ENCODE assay signal across 26 mouse cellular contexts in the genomic region with DNA sequence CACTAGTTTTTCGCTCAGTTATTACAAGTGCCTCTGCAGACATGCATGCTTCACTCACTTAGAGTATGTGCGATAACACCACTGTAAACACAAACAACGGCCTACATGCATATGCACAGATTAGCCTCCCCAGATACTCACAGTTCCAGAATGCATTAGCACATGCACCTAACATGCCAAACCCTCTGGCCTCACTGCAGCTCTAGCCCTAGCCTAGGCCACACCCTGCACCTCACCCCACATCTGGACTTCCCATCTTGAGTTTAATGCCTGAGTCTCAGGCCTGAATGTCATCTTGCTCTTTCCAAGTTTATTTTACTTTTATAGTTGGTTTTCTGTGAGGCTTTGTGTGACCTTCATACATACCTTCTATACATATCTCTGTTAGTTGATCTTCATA. TPM values are rescaled to one million over a fixed set of nuclear protein-coding genes. Genes with fewer than 3 reads are reported as not detected.
DNase-seq lines count a peak whose midpoint lies in the region; ATAC-seq and TF ChIP-seq lines count a peak whose summit lies in the region.
"Had no signal": no experiment of that assay in that cellular context is flagged by ENCODE, and none has a peak within 500 bp of the region (broad histone marks: within the 10 kb centered on the region; RNA-seq: fewer than 3 reads in every experiment).

No protein-coding gene starts in this region.

- TF ChIP-seq CTCF in MEL (IDR thresholded peaks at IDR 0.05 in 2 of 3, conservative IDR thresholded peaks at IDR 0.05 in 1 of 3; ENCODE audit: control insufficient read depth in 1 of 3, insufficient read depth in 1 of 3, low read depth in 2 of 3, low read length in 3 of 3, poor library complexity in 1 of 3, severe bottlenecking in 1 of 3) = no peak

- H3K36me3 ChIP-seq in MEL (ENCODE audit: control insufficient read depth in 1 of 2, insufficient read depth in 2 of 2, low read length in 2 of 2) = peaks cover 7 to 21% of the 10 kb centered on the region in 2 experiments
- 0 out of 2 replicates have a peak, but pooled peaks cover 5% of the 10 kb centered on the region for H3K36me3 ChIP-seq in liver, embryonic 13.5 days
- H3K36me3 ChIP-seq: embryonic facial prominence, embryonic 13.5 days; forebrain, embryonic 12.5 days; forebrain, embryonic 15.5 days; hindbrain, embryonic 12.5 days; hindbrain, embryonic 15.5 days had no signal

- no peaks in the 10 kb centered on the region for H3K27me3 ChIP-seq in MEL (ENCODE audit: control insufficient read depth in 1 of 2, insufficient read depth in 2 of 2, low read length in 2 of 2)
- H3K27me3 ChIP-seq in liver, embryonic 13.5 days = no peaks in the 10 kb centered on the region
- H3K27me3 ChIP-seq: embryonic facial prominence, embryonic 13.5 days; forebrain, embryonic 12.5 days; forebrain, embryonic 15.5 days; hindbrain, embryonic 12.5 days; hindbrain, embryonic 15.5 days; Patski had no signal

- no peak for TF ChIP-seq EP300 in MEL (IDR thresholded peaks at IDR 0.05; ENCODE audit: low read depth in 1 of 2, low read length in 2 of 2)

- no peak overlapping the region for H3K9ac ChIP-seq in MEL (ENCODE audit: control insufficient read depth, low read depth, low read length, poor library complexity, severe bottlenecking)
- no peak overlapping the region for H3K9ac ChIP-seq in liver, embryonic 13.5 days
- H3K9ac ChIP-seq: embryonic facial prominence, embryonic 13.5 days; forebrain, embryonic 12.5 days; forebrain, embryonic 15.5 days; hindbrain, embryonic 12.5 days; hindbrain, embryonic 15.5 days had no signal

- no peak overlapping the region for H3K4me3 ChIP-seq in MEL (ENCODE audit: control insufficient read depth in 1 of 2, insufficient read depth in 1 of 2, low read depth in 2 of 2, low read length in 2 of 2)
- no peak overlapping the region for H3K4me3 ChIP-seq in liver, embryonic 13.5 days (replicated peaks)
- H3K4me3 ChIP-seq: embryonic facial prominence, embryonic 13.5 days; erythroblast, embryonic 14.5 days; forebrain, embryonic 12.5 days; forebrain, embryonic 15.5 days; hindbrain, embryonic 12.5 days; hindbrain, embryonic 15.5 days had no signal

- peak; percentile 25 for DNase-seq in MEL (ENCODE audit: low read depth, low spot score)
- peak; percentile 13 for DNase-seq in c-Kit-positive CD71-positive TER-119-positive erythroid progenitor cells, embryonic 14.5 days (ENCODE audit: low spot score)
- peak; percentile 10 for DNase-seq in liver, embryonic 13.5 days
- no peak for DNase-seq in frontal cortex, postnatal 25 days (ENCODE audit: low spot score in 2 of 2)
- DNase-seq in spleen, adult 12 weeks (ENCODE audit: low spot score) = no peak
- DNase-seq in adrenal gland, adult (ENCODE audit: inconsistent age in 2 of 2, low spot score in 1 of 2) = no peak
- DNase-seq: adrenal gland, adult 8-10 months; adrenal gland, postnatal 25 days; cerebellum, adult 11 months; cerebellum, adult 2 months; cerebellum, adult 9-11 months; cerebellum, postnatal 25 days; gastrocnemius, postnatal 10 days; gastrocnemius, postnatal 36 days had no signal

- no peak for TF ChIP-seq RAD21 in MEL (IDR thresholded peaks at IDR 0.05; ENCODE audit: low read depth, low read length)

- peaks cover 7 to 11% of the 10 kb centered on the region in 2 experiments for H3K4me1 ChIP-seq in MEL (ENCODE audit: control insufficient read depth in 1 of 2, insufficient read depth in 2 of 2, low read length in 2 of 2)
- H3K4me1 ChIP-seq in liver, embryonic 13.5 days (replicated peaks) = peaks cover 8% of the 10 kb centered on the region
- H3K4me1 ChIP-seq: forebrain, embryonic 15.5 days; hindbrain, embryonic 12.5 days; hindbrain, embryonic 15.5 days had no signal

- WGBS in liver, embryonic 13.5 days (ENCODE audit: insufficient replicate concordance) = 74% methylated on average over 3 of the region's 3 CpGs

- H3K27ac ChIP-seq in MEL (ENCODE audit: control insufficient read depth, low read depth, low read length) = no peak overlapping the region
- no peak overlapping the region for H3K27ac ChIP-seq in liver, embryonic 13.5 days
- H3K27ac ChIP-seq: embryonic facial prominence, embryonic 13.5 days; forebrain, embryonic 12.5 days; forebrain, embryonic 15.5 days; hindbrain, embryonic 12.5 days; hindbrain, embryonic 15.5 days had no signal

- H3K4me2 ChIP-seq in liver, embryonic 13.5 days = no peak overlapping the region
- H3K4me2 ChIP-seq: embryonic facial prominence, embryonic 13.5 days; forebrain, embryonic 12.5 days; forebrain, embryonic 15.5 days; heart, embryonic 11.5 days; hindbrain, embryonic 12.5 days; hindbrain, embryonic 15.5 days had no signal

- no peaks in the 10 kb centered on the region for H3K79me2 ChIP-seq in MEL (ENCODE audit: control insufficient read depth, insufficient read depth, low read length, poor library complexity)

- no peaks in the 10 kb centered on the region for H3K9me3 ChIP-seq in MEL (replicated peaks; ENCODE audit: insufficient read depth, low read length)
- H3K9me3 ChIP-seq in liver, embryonic 13.5 days (replicated peaks) = no peaks in the 10 kb centered on the region
- H3K9me3 ChIP-seq: embryonic facial prominence, embryonic 13.5 days; forebrain, embryonic 12.5 days; forebrain, embryonic 15.5 days; hindbrain, embryonic 12.5 days; hindbrain, embryonic 15.5 days had no signal

- ATAC-seq in liver, embryonic 13.5 days (ENCODE audit: low read depth) = peak; percentile 72
- peak; percentile 87 for ATAC-seq in megakaryocyte-erythroid progenitor cell, adult 5-6 weeks (replicated peaks; ENCODE audit: low FRiP score, low TSS enrichment, poor library complexity, severe bottlenecking)
- ATAC-seq: CD4-positive, CD25-positive, alpha-beta regulatory T cell, adult 4 months; forebrain, embryonic 15.5 days; Patski had no signal

- TF ChIP-seq POLR2A in MEL (IDR thresholded peaks at IDR 0.05; ENCODE audit: control insufficient read depth in 1 of 2, insufficient read depth in 1 of 2, low read depth in 1 of 2, low read length in 2 of 2, poor library complexity in 1 of 2) = no peak

TF ChIP-seq in MEL, 35 proteins besides CTCF, POLR2A, EP300 and RAD21:
- TF ChIP-seq NELFE (IDR thresholded peaks at IDR 0.05; ENCODE audit: low read depth, low read length) (no peak), TAL1 (IDR thresholded peaks at IDR 0.05; ENCODE audit: low read length) (no peak), ZKSCAN1 (IDR thresholded peaks at IDR 0.05; ENCODE audit: low read depth, low read length) (no peak), ZNF384 (IDR thresholded peaks at IDR 0.05; ENCODE audit: low read depth, low read length) (no peak), CHD1 (IDR thresholded peaks at IDR 0.05; ENCODE audit: low read depth, low read length) (no peak), MAX (IDR thresholded peaks at IDR 0.05; ENCODE audit: low read length) (no peak), USF1 (IDR thresholded peaks at IDR 0.05; ENCODE audit: low read depth, low read length) (no peak), GATA1 (IDR thresholded peaks at IDR 0.05; ENCODE audit: low read depth, low read length) (no peak), NRF1 (IDR thresholded peaks at IDR 0.05; ENCODE audit: insufficient read depth, low read depth, low read length, poor library complexity, severe bottlenecking) (no peak), MEF2A (IDR thresholded peaks at IDR 0.05; ENCODE audit: extremely low read depth, insufficient replicate concordance, low read depth, low read length, poor library complexity, severe bottlenecking) (no peak), MYC (IDR thresholded peaks at IDR 0.05; ENCODE audit: low read depth, low read length) (no peak), ELF1 (IDR thresholded peaks at IDR 0.05; ENCODE audit: low read depth, low read length) (no peak), POLR2AphosphoS5 (IDR thresholded peaks at IDR 0.05; ENCODE audit: borderline replicate concordance, low read depth, low read length) (no peak), KAT2A (conservative IDR thresholded peaks at IDR 0.05; ENCODE audit: low read depth, low read length) (no peak), SMC3 (IDR thresholded peaks at IDR 0.05; ENCODE audit: low read depth, low read length) (no peak), TCF12 (IDR thresholded peaks at IDR 0.05; ENCODE audit: low read depth, low read length) (no peak)

RNA-seq across cellular contexts. Expression of a gene that starts 28.5 kb away (rescaled TPM):
- total RNA-seq in MEL (2012; rRNA removed) = 0.08 and 0.10 TPM in 2 replicates
- under 1 TPM in 1 of 2 experiments, not detected in 1; 0.11 TPM for polyA plus RNA-seq in MEL (2012; ENCODE audit: insufficient read depth in 1 of 2, insufficient read length in 2 of 2, low read depth in 1 of 2, low replicate concordance in 2 of 2, missing spikeins in 1 of 2)
- polyA plus RNA-seq in liver, embryonic 13.5 days (2015; fragmentation: Nextera tagmentation; extraction: Ambion mirVana) = not detected in 2 replicates
- total RNA-seq in megakaryocyte-erythroid progenitor cell, adult 5-6 weeks (2014; fragmentation: Nextera tagmentation) = not detected in 2 replicates
- 0.23 TPM in 1 of 2 replicates, not detected in the other for total RNA-seq in megakaryocyte-erythroid progenitor cell, adult 5-6 weeks (2017)
- total RNA-seq: gastrocnemius, postnatal 36 days; granulocyte monocyte progenitor cell, adult 5-6 weeks had no signal
- polyA plus RNA-seq: CD4-positive, CD25-positive, alpha-beta regulatory T cell, adult 4 months; heart, embryonic 14.5 days had no signal

Comparison
In these comparisons a context has a peak if more than half of its experiments do, and no peak if none do; other contexts are left out.
1. DNase-seq: peak in MEL (single experiment), c-Kit-positive CD71-positive TER-119-positive erythroid progenitor cells, embryonic 14.5 days (single experiment) and liver, embryonic 13.5 days (single experiment); none in frontal cortex, postnatal 25 days (0 of 2), spleen, adult 12 weeks (single experiment) and adrenal gland, adult (0 of 2).